Mouse (Mus musculus): ENCODE results near the gene Chga.

DNA sequence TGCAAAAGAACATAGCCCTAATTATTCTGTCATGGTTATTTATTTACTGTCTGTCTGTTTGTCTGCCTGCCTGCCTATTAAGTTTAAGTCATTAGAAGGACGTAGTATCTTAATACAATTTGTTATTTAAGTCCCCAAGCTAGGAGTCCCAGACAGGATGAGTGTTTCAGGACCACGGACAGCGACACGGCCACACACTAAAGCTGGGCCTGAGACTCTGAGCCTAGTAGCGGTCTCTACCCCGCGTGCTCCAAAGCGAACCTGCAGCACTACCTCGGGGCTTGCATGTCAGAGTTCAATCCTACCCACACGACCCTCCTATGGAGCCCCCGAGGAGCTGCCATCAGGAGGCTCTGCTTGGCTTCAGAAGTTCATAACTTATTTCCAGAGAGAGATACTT, 4.2 kb upstream of the Chga start:
- TF ChIP-seq TCF12 (IDR thresholded peaks at IDR 0.05; ENCODE audit: low read depth, low read length), result no peak
- TF ChIP-seq MXI1 (IDR thresholded peaks at IDR 0.05; ENCODE audit: low read depth, low read length), result peak; percentile 60
- TF ChIP-seq TAL1 (IDR thresholded peaks at IDR 0.05; ENCODE audit: low read length), result no peak
- no peak for TF ChIP-seq POLR2A (IDR thresholded peaks at IDR 0.05; ENCODE audit: control insufficient read depth in 1 of 2, insufficient read depth in 1 of 2, low read depth in 1 of 2, low read length in 2 of 2, poor library complexity in 1 of 2)
- no peak for TF ChIP-seq MAZ (IDR thresholded peaks at IDR 0.05; ENCODE audit: low read depth, low read length)
- no peak for TF ChIP-seq USF2 (IDR thresholded peaks at IDR 0.05; ENCODE audit: borderline replicate concordance in 1 of 2, insufficient read depth in 1 of 2, low read depth in 1 of 2, low read length in 2 of 2)
- TF ChIP-seq POLR2AphosphoS5 (IDR thresholded peaks at IDR 0.05; ENCODE audit: borderline replicate concordance, low read depth, low read length), result no peak
- no peak for TF ChIP-seq UBTF (IDR thresholded peaks at IDR 0.05; ENCODE audit: borderline replicate concordance, insufficient read depth, low read depth, low read length)
